Mouse (Mus musculus) layer of hippocampus, adult 18-20 months (tissue): ENCODE measurements at regions not wholly inside any gene's neighbourhood (a gene's known extent, or its start where the extent isn't known, plus 50 kb on each side); places are given as distances from the start of the nearest gene placed in this dataset.
A peak's percentile ranks its signal among the peaks of the same experiment; 100 is the strongest.

ENCODE experiments used
- DNase-seq, 2 experiments: peaks; one replicate each; pipeline ENCODE4 v3.0.0; 2022; ENCODE audit warnings: low spot score in 2 of 2

DNA sequence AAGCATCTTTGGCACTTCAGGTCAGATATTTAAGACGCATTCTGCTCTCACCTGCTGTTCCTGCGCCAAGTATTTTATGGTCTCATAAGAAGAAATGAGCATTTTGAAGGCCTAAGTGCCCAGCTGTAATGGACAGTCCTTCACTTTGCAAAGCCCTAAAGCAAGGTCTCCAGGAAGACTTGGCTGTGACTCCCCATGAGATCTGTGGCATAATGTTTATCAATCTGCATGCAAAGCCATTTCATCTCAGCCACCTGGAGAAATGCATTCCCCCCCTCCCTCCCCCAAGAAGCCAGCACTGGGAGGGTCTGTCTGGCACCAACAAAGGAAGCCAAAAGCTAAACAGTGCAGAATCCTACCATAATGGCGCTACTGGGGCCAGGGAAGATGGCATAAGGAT, 437.4 kb downstream of the Slc4a3 start:
- DNase-seq, result no peak

DNA sequence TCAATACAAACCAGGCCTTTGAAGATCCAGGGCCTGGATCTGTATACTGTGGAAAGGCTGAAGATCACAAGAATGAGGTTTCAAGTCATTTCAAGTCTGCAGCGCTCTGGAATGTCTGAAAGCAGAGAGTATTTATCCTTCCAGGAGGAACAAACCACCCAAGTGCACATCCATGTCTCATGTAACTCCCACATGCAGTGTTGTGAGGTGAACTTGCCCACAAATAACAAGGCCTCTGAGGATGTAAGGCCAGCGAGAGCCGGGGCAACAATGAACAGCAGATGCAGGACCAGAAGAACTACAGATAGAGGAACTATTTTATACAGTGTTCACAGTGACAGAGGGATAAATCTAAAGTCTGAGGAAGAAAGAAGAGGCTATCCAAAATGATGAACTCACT, 442.4 kb downstream of the Slc4a3 start:
- no peak for DNase-seq

DNA sequence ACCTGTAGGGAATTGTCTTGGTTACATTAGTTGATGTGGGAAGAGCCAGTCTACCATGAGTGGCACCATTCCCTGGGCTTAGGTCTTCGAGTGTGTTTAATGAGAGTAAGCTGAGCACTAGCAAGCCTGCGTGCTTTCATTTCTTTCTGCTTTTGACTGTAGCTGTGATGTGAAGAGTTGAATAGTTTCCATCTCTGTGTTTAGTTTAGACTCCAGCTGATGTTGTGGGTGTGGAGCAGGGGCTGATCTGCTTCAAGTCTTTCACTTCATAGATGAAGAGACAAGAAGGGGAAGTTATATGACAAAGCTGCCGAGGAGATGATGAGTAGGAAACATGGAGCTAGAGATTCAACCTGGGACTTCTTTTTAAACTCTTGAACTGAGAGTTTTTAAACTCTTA, 446.0 kb downstream of the Slc4a3 start:
- no peak for DNase-seq

DNA sequence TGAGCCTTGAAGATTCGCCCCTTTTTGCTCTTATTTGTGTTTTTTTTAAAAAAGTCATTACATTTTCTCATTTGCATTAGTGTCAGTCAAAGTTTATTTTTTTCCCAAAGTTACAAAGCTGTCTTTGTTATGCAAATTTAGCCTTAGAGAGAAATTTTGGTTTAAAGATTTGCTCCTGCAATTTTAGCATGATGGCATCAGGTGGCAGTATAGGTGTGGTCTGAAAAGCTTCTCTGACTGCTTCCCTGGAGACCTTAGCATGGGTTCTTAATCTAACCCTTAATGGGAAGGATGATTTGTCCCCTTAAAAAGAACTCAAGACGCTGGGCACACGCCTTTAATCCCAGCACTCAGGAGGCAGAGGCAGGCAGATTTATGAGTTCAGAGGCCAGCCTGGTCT, 451.2 kb downstream of the Slc4a3 start:
- DNase-seq, result no peak

DNA sequence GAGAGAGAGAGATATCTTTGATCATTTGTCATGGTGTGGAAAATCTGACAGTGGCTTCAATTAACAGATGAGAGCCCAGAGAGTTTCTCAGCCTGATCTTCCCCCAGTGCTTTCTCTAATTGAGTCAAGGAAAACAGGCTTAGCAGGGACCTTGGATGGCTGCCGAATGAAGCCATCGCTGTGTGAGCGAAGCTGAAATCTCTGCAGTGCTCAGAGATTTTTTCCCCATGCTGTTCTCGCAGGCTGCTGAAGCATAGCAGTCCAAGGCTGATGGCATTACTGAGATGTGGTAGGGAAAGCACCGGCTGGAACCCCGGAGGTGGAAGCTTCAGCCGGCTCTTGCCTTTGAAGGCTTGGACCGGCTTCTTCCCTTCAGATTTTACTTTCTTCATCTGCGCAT, 455.1 kb downstream of the Slc4a3 start:
- peak; percentile 4 to 25 for DNase-seq

DNA sequence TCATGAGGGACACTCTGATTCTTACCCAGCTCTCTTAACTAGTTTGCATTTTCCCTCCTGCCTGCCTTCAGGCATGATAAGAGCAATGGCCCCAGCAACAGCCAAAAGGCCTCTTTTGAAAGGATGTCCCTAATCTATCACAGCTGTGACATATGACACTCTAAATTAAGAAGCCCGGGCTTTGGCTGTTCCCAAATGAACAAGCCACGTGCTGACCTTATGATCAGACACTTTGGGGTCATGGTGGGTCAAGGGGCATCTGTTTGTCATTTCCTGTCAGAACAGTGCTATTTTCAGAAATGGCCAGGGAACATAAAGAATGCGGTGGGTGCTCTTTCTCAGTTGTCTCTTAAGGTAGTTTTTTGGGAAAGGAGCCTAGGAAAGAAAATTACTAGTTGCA, 463.5 kb downstream of the Slc4a3 start:
- DNase-seq, result no peak

DNA sequence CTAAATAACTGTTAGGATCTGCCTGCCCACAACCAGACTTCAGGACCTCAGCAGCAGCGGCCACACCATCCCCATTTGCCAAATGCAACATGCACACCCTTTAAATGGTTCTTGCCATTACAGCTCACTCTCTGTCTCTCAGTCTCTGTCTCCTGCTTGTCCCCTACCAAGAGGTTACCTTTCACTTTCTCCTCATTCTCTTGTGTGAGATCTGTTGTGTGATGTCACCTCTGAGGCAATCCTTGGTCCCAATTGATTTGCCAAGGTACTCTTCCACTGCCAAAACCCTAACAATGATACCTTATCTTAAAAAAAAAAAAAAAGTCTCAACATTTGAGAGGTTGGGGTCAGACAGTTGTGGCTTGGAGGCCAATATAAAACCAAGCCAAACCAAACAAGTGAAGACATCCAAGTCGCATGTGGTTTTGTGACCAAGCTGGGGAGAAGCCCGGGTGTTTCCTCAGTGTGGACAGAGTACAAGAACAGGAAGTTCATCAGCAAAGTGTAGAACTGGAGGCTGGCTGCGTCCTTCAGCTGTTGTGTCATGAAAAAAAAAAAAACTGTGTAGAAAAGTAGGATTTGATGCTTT, 464.2 kb downstream of the Slc4a3 start:
- no peak for DNase-seq

DNA sequence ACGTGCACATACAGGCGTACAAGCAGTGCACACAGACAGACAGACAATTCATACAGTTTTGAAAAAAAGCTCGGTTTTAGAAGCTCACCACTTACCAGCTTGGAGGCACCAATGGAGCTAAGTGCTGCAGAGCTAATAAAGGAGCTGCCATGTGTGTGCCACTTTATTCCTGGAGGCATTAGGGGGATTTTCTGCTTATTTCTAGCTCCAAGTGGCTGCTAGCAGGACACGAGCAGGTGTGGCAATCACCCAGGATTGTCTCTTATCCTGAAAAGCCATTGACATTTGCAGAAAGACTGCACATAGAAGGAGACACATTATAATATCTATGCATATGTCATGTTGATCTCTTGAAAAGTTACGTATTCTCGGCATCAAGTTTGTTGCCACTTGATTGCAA, 472.5 kb downstream of the Slc4a3 start:
- no peak for DNase-seq

DNA sequence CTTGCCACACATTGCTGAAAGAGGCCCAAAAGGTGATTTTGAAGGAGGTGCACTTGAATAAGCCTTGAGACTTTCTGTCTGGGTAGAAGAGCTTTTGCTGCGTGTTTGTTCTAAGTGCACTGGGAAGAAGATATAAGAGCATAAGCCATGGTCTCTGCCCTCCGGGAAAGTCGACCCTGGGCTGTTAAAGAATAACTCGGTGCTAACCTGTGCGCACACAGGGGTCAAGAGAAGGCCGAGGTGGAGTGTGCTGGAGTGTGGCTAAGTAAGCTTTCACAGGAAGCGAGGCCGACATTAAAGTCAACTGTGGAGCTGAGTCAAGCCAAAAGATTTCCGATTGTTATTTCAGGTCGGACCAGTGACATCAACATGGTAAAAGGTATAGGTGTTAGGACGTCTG, 473.0 kb downstream of the Slc4a3 start:
- no peak for DNase-seq

DNA sequence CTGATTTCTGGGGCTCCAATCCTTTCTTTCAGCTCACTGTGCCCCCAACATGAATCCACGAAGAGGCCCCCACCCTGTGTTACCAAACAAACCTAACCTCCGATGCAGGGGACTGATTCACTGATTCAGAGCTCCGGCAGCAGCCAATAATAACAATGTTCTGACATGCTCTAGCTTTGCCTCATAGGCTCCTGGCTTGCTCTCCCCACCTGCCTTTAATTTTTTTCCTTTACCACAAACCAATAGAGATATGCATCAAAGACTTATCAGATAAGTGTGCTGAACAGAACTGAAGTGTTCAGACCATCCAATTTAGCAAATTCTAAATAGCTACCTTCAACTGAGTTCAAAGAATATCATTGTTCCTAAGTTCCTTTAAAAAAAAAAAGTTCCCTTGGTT, 478.6 kb downstream of the Slc4a3 start:
- no peak for DNase-seq

DNA sequence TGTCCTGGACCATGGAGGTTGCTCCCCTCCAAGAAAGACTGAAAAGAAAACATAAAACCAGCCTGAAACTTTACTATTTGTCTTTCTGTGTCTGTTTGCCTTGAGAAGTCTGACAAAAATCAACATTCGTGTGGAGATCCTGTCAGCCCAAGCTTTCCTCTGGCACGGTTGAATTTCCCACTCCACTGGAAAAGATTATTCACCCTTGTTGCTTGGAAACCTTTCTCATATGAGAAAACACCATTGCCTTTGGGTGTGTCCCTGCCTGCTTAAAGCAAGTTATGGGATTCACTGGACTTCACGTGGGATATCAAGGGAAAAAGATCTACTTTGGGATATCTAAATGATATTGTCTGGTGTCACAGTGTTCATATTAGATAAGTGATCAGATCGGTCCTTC, 479.3 kb downstream of the Slc4a3 start:
- DNase-seq, result no peak

DNA sequence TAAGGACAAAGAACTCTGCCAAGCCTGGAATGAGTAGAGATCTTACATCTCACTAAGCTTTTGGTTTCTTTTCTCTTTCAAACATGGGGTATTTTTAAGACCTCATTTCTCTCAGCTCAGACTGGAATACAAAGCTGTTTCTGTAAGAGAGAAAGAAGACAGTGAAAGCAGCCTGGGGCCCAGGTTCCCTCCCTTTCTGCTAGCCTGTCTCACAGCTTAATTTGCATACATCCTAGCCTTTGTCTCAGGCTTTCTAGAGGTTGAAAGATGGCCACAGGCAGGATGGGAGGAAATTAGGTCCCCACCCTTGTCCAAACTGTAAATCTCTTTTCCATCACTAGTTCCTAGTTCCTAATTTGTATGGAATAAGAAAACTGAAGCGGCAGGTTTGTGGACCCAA, 483.0 kb downstream of the Slc4a3 start:
- no peak for DNase-seq

DNA sequence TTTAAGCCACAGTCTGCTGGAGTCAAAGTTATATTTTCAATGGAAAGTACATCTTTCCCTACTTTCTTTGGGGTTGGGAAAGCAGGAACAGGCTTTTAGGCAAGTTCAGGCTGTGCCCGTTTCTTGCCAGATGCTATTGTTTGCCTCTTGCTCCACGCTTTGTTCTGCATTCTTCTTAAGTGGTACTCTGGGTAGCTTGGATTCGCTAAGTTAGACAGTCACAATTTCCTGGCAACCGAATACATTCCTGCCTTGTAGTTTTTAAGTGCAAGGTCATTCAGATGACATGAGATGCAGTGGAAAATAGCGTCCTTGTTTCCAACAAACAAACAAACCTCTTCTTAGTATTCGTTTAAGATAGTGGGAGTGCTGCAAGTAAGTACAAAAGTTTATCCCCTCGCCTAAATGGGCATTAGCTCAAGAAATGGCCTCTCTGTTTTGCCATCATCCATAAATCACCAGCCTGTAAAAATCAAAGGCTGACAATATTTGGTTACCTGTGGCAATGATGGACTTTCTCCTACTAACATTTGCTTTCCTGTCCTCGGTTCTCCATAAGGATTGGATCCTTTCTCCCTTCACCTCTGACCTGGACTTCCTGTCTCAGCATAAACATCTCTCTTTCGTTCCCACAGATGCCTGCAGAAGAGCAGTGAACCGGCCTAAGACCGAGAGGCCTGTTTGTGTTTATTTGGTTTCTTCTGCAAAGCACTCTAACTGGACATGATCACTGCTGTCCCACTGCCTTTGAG, 485.3 kb downstream of the Slc4a3 start:
- peak in 1 of 2 experiments; percentile 40 for DNase-seq

DNA sequence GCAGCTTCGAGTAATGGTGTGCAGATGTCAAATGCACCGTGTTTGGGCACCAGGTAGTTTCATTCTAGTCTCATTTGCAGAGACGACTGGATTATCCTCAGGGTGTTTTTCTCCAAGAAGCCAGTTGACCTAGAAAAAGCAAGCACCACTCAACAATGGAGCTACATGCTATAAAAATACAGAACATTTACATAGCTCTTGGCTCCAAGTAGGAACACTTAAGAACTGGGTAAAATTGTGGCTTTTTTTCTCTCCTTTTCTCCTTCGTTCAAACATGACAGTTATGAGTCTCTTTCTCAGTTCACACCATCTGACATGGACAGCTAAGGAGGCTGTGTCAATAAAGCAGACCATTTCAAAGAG, 485.8 kb downstream of the Slc4a3 start:
- no peak for DNase-seq

DNA sequence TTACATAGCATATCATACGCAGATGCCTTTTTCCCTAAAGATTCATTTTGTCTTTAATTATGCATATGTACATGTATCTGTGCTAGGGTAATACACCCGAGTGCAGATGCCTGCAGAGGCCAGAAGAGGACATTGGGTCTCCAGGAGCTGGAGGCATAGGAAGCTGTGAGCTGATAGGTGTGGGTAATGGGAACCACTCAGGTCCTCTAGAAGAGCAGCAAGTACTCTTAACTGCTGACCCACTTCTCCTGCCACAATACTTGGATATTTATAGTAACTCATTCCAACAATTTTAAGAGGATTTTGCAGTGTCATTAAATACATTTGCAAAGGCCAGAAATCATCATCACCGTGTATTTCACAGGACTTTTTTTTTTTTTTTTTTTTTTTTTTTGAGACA, 486.6 kb downstream of the Slc4a3 start:
- no peak for DNase-seq

DNA sequence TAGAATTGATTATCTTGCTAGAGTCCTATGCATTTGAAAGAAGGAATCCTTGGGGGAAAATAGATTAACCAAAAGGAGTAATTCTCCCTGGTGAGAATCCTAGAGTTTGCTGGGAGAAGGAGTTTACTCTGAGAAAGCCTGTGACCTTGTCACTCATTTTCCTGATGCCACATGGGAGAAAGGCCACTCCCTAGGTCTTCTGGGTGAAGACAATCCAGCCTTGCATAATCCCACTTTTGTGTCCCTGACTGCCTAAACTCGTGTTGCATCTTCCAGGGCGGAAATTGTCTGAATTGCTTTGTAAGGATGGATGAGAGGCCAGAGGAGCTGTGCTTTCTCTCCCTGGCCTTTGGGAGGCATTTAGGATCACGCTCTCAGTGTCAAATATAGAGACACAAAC, 490.2 kb downstream of the Slc4a3 start:
- no peak for DNase-seq

DNA sequence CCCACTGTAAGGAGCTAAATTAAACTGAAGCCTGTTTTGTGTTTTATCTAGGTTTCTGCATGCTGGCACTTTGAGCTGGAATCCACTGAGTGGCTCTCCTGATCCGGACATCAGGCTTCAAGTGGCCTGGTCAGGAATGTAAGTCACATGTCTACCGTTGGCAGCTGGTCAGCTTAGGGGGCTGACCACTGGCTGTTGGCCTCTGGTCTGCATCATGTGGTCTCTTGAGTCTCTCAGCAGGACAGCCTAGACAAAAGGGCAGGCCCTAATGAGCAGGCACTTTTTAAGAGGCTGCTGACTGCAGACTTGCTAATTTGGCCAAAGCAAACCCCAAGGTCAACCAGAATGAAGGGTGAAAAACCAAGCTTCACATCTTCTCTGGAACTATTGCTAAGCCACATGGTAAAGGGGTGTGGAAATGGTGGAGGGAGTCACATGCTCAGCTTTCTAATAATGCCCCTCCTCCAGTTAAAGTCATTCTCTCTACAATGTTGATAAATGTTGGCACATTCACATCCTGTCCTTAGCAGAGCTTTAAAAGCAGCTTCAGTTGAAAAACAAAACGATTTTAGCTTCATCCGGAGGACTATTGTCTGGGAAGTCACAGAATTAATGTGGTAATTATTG, 493.1 kb downstream of the Slc4a3 start:
- peak; percentile 28 to 56 for DNase-seq

DNA sequence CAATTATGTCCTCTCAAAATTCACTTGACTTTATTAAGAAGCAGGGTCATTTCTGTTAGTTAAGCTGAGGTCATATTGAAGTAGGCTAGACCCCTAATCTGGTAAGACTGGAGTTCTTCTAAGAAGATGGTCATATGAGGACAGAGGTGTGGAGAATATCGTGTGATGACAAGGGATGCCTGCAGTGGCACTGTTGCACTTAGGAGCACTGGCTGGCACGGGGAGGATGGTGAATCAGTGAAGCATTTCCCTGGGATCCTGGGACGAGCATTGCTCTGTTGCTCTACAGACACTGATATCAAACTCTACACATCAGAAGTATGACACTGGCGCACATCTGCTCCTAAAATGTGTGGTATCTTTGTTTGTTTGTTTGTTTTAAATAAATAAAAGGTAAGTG, 493.6 kb downstream of the Slc4a3 start:
- no peak for DNase-seq

DNA sequence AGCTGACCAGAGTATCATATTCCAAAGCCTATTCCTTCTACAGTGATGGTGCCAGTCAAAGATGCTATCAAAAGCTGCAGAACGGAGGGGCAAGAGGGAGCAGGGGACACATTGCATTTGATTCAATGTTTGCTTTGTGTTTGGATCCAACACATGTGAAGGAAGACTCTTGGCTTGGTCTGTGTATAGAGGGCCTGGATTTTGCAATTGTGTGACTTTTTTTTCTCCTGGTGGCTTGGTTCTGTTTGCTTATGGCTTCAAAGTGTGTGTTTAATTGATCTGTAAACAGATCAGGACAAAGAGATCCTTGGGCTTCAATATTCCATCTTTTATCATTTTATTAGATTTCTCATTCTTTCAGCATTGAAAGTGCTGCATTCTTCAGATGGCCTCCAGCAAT, 504.2 kb downstream of the Slc4a3 start:
- DNase-seq, result no peak

DNA sequence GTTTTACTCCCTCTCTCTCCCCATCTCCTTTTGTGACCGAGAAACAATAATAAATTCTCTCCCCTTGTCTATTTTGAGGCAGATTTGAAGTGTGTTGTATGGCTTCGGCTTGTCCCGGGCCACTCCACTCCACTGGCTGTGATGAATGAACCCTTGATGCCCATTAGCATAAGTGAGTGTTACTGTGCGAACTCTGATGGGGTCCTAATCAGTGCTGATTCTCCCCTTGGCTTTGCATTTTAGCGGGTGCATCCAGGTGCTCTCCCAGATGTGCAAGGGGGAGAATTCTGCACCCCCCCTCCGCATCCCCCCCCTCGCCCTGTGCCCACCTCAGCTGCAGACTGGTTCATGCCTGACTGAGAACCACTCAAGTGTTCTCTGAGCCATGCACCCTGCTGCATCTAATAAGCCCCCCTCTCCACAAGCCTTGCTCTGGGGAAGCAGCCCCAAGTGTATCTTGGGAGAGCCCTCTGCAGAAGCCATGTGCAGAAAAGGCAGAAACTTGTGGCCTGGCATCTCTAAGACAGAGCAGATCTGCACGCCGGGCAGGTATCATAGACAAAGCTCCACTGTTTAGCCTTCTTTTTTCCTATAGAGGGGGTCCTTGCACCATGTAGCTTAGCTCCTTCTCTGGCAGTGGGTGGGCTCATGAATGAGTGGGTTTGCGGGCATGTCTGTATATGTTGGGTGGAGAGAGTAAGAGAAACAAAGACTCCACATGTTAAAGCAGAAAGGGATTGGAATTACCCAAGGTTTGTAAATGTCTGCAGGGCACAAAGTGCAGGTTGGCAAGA, 507.5 kb downstream of the Slc4a3 start:
- DNase-seq, result no peak

DNA sequence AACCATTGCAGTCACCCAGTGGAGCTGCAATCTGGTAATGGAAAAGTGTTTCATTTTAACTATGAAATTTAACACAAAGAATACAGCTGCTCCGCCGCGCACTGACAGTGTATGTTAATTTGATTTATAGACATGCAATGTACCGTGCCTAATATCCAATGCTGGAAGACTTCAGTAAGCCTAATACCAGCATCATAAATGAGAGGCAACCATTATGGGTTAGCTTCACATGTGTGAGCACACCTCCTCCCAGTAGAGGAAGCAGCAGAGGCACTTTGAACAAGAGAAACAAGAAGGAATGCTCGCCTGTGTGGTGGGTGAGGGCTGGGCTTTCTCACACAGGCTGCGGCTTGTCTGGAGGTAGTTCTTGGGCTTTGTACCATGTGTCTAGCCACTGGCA, 519.7 kb downstream of the Slc4a3 start:
- no peak for DNase-seq

DNA sequence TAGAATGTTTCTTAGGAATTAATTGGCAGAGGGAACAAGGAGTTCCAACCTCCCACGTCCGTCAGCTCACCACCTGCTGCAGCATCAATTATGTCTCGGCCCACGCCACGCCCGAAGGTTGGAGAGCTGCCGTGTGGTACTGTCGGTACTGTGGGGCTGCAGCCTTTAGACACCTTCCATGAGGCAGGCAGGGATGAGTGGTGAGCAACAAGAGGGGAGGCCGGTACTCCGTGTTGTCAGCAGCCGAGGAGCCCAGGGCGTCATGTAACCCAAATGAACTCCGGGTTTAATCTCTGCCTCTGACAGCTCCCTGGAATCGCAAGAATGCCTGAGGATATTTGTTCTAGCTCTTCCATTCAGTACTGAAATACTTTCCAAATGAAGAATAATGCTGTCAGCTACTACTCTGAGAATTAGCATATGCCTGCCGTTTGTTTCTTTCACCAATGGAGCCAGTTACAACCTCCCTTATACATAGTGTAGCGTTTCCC, 524.8 kb downstream of the Slc4a3 start:
- DNase-seq, result peak; percentile 87 to 94
